Mouse (Mus musculus): ENCODE data around the gene 1700025G04Rik.

Gene 1700025G04Rik

GRCm38 (mm10) chr1:152032144-152032543 is 57.8 kb downstream of the 1700025G04Rik start:
- no peak for DNase-seq (ENCODE audit: low spot score in 2 of 2)

- no peak for DNase-seq (ENCODE audit: low spot score in 2 of 2)
These were observed 59.4 kb downstream of the 1700025G04Rik start for GRCm38 (mm10) chr1:152030546-152030945.

GRCm38 (mm10) chr1:152028718-152029117 is 61.2 kb downstream of the 1700025G04Rik start:
- DNase-seq (ENCODE audit: low spot score in 2 of 2): no peak

GRCm38 (mm10) chr1:152026762-152027161 is 63.2 kb downstream of the 1700025G04Rik start:
- no peak for DNase-seq (ENCODE audit: low spot score in 2 of 2)

GRCm38 (mm10) chr1:152025308-152025707 is 64.6 kb downstream of the 1700025G04Rik start:
- DNase-seq (ENCODE audit: low spot score in 2 of 2): no peak

GRCm38 (mm10) chr1:152024019-152024787 is 65.7 kb downstream of the 1700025G04Rik start:
- DNase-seq (ENCODE audit: low spot score in 2 of 2): no peak

- DNase-seq (ENCODE audit: low spot score in 2 of 2): no peak
These were observed 69.1 kb downstream of the 1700025G04Rik start for GRCm38 (mm10) chr1:152020812-152021211.

- no peak for DNase-seq (ENCODE audit: low spot score in 2 of 2)
These were observed 69.9 kb downstream of the 1700025G04Rik start for GRCm38 (mm10) chr1:152020070-152020469.

- DNase-seq (ENCODE audit: low spot score in 2 of 2): no peak
These were observed 70.7 kb downstream of the 1700025G04Rik start for GRCm38 (mm10) chr1:152019196-152019595.

GRCm38 (mm10) chr1:152018322-152018721 is 71.6 kb downstream of the 1700025G04Rik start:
- DNase-seq (ENCODE audit: low spot score in 2 of 2): no peak

GRCm38 (mm10) chr1:152016663-152017062 is 73.3 kb downstream of the 1700025G04Rik start:
- no peak for DNase-seq (ENCODE audit: low spot score in 2 of 2)

GRCm38 (mm10) chr1:152015555-152016125 is 74.3 kb downstream of the 1700025G04Rik start:
- DNase-seq (ENCODE audit: low spot score in 2 of 2): no peak

GRCm38 (mm10) chr1:152011741-152012140 is 78.2 kb downstream of the 1700025G04Rik start:
- no peak for DNase-seq (ENCODE audit: low spot score in 2 of 2)

GRCm38 (mm10) chr1:152010251-152010980 is 79.5 kb downstream of the 1700025G04Rik start:
- DNase-seq (ENCODE audit: low spot score in 2 of 2): no peak

GRCm38 (mm10) chr1:152008473-152008991 is 81.4 kb downstream of the 1700025G04Rik start:
- DNase-seq (ENCODE audit: low spot score in 2 of 2): peak in 1 of 2 experiments; percentile 22

GRCm38 (mm10) chr1:152006529-152006928 is 83.4 kb downstream of the 1700025G04Rik start:
- DNase-seq (ENCODE audit: low spot score in 2 of 2): no peak

GRCm38 (mm10) chr1:152004509-152004908 is 85.4 kb downstream of the 1700025G04Rik start:
- no peak for DNase-seq (ENCODE audit: low spot score in 2 of 2)

GRCm38 (mm10) chr1:152000461-152000860 is 89.5 kb downstream of the 1700025G04Rik start:
- DNase-seq (ENCODE audit: low spot score in 2 of 2): no peak

GRCm38 (mm10) chr1:151999424-151999842 is 90.5 kb downstream of the 1700025G04Rik start:
- no peak for DNase-seq (ENCODE audit: low spot score in 2 of 2)

GRCm38 (mm10) chr1:151998721-151999206 is 91.2 kb downstream of the 1700025G04Rik start:
- no peak for DNase-seq (ENCODE audit: low spot score in 2 of 2)

GRCm38 (mm10) chr1:151997591-151997990 is 92.3 kb downstream of the 1700025G04Rik start:
- DNase-seq (ENCODE audit: low spot score in 2 of 2): no peak

Measured in frontal cortex, postnatal 10 days (tissue).